Mouse (Mus musculus) ovary, postnatal 36 days (tissue): ENCODE measurements at regions not wholly inside any gene's neighbourhood (a gene's known extent, or its start where the extent isn't known, plus 50 kb on each side); places are given as distances from the start of the nearest gene placed in this dataset.

Experiments used
- DNase-seq: peaks from one replicate; pipeline ENCODE4 v3.0.0; 2022; ENCODE audit warnings: low spot score, mixed read lengths

DNA sequence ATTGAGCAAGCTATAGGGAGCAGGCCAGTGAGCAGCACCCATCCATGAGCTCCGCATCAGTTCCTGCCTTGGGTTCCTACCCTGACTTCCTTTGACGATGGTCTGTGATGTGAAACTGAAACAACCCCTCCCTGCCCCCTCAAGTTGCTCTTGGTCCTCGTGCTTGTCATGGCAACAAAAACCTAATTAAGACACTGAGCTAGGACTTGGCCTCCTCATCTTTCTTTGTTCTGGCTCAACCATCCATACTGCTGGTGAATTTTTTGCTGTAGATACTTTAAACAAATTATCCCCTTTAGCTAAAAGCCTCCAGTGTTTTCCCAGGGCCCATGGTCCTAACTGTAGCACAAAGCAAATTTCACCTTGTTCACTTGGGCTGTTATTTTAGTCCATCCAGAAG lies 129.9 kb upstream of the Peli2 start:
- DNase-seq: no peak

DNA sequence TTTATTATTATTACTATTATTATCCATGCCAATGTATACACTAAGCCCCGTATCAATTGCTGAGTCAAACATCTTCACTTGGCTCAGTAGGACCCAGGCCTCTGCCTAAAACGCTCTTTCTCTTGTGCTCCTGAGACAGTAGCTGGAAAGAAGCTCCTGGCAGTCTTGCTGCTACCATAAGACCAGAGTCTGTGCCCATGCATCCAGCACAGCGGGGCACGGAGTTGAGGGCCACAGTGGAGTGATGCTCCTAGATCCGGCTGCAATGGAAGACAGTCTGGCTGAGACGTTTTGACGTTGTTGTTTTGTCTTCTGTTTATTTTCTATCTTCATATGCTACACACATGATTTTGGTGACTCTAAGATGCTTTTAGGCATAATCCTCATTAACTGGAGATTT lies 129.1 kb upstream of the Peli2 start:
- no peak for DNase-seq

DNA sequence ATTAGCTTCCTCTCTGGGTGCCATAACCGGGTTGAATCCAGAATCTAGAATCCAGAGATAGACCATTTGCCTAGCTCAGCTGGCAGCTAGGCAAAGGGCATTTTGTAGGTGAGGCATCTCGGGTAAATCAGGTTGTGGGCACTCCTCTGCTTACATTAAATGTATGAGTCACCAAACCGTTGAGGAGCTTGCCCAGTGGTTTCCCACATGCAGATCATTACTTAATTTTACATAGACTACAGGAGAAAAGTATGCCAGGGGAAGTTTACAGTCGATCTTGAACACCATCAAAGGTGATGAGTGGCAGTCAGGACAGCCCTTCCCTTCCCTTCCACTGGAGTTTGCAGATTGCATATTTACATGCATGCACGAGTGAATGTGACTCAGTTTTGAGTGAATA lies 128.5 kb upstream of the Peli2 start:
- no peak for DNase-seq

- no peak for DNase-seq
Observed at GRCm38 (mm10) chr14:47992851-47993250, 127.8 kb upstream of the Peli2 start.

GRCm38 (mm10) chr14:47998936-47999335 lies 121.7 kb upstream of the Peli2 start:
- DNase-seq: no peak

DNA sequence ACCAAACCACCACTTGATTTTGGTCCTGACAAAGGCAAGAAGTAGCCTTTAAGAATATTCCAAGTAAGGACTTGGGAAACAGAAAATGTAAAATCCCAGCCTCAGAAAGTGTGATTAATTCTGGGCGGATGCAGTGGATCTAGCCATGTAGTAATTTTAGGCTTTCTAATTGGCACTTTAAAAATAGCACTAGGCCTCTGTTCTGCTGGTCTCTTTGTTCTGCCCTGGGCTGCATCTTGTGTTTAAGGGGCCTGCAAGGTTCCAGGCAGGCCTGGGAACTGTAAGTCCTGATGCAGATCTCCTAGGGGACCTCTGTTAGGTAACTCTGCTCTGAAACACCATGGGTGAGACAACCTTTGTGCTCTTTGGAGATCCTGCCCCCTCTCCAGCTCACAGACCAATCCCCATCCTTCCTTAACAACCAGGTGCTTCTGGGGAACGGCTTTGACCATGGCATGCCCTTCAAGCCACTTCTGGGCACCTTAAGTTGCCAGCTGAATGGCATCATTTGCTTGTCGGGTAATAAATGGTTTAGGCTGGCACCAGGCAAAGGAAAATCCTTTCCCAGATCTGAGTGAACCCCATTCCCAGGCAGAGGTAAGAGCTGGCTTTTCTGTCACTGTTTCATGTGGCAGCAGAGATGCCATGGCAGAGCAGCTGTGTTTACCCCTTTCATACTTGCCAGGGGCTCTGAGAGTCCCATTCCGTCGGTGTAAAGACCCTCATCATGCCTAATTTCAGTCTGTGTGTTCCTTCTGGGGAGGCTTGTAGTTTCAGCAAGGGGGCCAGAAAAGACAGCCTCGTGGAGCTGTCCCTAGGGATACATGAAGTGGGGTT lies 115.3 kb upstream of the Peli2 start:
- no peak for DNase-seq

DNA sequence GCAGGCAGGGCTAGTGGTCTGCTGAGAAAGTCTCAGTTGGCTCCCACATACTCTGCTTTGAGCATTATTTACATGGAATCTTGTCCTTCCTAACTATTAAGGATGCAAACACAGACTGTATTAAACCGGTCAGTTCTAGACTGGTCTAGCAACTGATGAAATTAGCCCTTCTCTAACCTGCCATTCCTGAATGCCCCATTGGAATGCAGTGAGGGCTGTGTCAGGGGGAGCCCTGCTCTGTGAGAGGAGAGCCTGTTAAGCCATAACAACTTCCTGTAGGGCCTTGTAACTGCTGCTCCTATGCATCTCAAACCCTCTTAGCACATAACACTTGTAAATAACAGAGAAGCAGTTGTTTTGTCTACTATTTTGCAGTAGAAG lies 114.7 kb upstream of the Peli2 start:
- no peak for DNase-seq

DNA sequence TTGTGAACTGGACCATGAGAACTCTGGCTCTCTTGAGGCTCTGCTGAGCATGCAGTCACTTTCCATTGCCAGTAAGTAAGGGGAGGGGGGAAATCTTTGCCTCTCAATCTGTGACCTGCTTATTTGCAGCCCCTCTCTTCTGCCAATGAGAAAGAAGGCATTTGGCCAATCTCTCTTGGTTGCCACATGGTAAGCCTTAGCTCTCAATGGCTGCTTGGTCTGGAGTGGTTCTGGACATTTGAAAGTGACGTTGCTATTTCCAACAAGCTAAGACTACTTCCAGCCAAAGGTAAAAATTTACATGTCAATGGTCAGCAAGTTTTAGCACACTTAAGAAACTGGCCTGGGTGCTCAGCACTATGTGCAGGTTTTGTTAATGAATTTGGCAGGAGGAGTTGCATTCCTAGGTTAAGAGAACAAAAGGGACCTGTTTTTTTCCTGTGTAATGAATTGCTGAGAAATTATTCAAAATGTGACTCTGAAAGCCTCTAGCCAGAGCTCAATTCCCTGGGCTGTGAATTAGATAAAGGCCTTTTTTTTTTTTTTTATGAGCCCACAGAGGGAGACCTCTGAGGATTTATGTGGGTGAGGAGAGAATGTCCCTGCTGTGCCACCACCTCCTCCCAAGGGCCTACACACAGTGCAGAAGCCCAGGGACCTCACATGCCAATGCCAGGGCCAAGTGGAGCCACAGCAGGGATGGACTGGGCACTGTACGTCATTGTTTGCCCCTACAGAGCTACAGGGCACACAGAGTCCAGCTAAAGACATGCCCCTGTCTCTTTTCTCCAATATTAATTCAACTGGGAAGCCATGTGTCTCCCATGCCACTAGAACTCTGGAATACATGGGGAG lies 108.0 kb upstream of the Peli2 start:
- DNase-seq: no peak

DNA sequence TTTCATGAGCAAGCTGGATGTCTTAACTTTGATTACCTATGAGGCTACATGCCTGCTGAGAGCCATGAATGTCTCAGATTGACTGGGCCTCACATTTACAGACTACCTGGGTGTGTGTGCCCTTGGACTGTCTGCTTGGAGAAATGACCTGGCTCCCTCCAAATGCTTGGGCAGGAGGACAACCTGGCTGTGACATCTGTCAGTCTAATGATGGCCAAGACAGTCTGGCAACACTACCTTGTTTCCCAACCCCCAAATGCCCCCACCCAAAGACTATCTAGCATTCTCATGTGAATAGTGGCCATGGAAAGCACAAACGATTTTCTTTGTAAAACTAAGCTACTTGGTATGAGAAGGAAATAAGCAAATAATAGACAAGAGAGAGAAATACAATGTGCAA lies 107.2 kb upstream of the Peli2 start:
- DNase-seq: no peak

DNA sequence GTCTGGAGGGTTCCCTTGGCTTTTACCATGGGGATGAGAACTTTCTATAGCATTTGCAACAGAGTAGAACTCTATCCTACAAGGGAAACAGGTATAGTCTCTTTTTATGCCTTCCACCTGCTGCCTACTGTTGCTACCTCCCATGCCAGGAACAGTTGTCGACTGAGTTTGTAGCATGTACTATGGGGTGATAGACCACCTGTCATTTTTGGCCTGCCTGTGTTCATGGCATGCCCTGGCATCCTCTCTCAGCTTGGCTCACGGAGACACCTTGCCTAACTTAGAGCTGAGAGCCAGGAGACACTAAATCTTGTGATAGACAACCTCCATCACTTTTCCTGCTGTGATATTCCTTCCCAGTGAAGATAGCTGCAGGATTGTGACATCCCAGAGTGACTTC lies 105.8 kb upstream of the Peli2 start:
- no peak for DNase-seq

DNA sequence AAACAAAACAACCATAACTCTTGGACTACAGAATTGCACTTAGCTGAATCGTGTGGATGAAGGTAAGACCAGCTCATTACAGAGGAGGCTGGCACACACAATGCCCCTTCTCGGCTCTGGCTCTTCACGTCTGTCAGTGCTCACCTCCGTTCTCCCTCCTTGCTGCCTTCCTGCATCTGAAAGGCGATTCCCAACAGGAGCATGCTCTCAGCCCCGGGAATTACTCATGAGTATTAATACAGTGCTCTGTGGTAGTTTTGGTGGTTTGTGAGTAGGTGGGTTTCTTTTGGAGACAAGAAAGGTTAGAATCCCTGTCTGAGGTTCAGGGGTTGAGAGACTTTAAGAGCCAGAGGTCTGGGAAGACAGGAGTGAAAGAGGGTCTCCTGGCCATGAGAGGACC lies 102.7 kb upstream of the Peli2 start:
- DNase-seq: no peak

DNA sequence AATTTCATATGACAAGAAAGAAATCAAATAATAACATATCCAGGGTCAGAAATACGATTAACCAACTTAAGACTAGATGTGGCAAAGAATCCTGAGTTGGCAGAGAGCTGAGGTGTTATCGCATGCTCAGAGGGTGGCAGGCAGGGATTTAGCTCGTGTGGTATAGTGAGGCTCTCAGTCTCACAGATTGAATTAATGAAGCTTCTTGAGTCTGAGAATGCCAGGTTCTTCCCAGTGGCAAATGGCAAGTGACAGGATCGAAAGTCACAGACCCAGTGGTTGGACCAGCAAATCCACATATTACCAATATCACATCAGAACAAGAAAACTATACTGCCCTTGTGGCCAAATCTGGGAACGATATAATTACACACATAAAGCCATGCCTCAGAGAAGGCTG lies 101.3 kb upstream of the Peli2 start:
- DNase-seq: no peak

GRCm38 (mm10) chr14:48022271-48022670 lies 98.4 kb upstream of the Peli2 start:
- DNase-seq: no peak

- DNase-seq: no peak
Observed at GRCm38 (mm10) chr14:48024051-48024693, 96.5 kb upstream of the Peli2 start.

DNA sequence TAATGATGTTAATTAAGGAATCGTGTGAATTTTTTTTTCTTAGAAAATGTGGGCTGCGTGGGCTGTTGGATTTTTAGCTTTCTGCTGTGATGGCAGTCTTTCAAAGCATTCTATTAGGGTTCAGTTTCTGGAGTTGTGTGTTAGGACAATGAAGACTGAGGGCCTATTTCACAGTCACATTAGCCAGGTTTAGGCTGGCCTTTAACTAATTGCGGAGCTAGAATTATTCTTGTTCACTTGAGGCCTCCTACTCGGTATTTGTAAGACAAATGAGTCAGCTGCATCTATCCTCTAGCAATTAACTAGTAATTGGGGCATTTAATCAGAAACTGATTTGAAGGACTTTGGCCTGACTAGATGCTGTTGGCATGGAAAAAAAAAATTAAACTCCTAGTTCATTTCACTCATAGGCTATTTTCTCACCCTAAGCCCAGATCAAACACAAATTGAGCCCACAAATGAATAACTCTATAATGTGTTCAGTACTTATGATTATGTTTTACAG lies 81.3 kb upstream of the Peli2 start:
- DNase-seq: no peak

GRCm38 (mm10) chr14:48046094-48046493 lies 74.5 kb upstream of the Peli2 start:
- DNase-seq: no peak

GRCm38 (mm10) chr14:48046831-48047230 lies 73.8 kb upstream of the Peli2 start:
- DNase-seq: no peak

DNA sequence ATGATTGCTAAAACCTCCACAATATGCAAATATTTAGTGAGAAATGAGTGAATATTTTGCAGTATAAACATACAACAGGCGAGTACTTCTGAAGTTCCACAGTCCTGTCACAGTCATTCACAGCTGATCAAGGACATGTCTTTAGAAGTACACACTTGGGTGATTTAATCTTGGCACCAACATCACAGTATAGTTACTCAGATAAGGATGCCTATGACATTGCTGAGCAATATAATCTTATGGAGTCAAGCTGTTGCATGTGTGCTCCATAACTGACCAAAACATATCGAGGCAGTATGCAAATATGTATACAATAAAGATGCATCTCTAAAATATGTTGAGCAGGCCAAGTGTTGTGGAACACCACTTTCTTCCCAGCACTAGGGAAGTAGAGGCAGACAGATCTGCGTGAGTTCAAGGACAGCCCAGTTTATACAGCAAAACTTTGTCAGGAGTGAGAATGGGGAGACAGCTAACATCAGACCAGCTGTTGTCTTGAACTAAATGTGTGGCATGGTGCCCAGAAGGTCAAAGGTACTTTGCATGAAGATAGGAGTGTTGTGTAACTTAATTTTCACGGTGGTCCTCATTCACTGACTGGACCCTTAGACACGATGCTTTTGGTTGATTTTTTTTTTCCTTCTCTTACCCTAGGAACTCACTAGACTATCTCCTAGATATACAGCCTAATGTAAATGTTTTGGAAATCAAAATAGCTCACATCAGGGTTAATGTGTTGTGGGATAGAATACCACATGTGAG lies 70.7 kb upstream of the Peli2 start:
- no peak for DNase-seq

DNA sequence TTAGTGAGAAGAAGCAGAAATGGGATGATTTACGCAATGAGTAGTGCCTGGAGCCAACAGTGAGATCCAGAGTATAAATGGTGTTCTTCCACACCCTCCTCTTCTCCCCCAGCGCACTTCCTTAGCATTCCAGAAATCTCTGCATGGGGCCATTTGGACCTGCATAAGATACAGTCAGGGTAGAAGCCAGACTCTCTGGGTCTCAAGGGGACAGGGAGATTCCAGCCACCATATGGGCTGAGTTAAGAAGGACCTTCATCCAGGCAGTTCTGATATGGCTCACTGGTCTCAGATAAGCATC lies 70.2 kb upstream of the Peli2 start:
- DNase-seq: no peak

DNA sequence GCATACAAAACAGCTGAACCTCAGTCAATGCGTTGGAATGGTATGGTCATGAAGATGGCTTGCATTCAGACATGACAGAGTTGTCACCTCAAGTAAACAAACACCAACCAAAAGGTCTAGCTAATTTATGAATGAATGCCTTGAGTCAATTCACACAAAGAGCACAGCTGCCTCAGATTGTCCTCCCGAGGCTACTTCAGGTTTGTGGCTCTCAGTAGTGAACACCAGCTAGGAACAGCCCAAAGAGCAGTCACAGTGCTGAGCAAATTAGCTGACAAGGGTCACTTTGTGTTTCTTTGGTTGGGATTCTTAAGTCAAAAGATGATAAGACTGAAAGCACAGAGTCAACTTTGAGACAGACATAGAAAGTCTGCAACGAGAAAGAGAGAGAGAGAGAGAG lies 68.7 kb upstream of the Peli2 start:
- no peak for DNase-seq

DNA sequence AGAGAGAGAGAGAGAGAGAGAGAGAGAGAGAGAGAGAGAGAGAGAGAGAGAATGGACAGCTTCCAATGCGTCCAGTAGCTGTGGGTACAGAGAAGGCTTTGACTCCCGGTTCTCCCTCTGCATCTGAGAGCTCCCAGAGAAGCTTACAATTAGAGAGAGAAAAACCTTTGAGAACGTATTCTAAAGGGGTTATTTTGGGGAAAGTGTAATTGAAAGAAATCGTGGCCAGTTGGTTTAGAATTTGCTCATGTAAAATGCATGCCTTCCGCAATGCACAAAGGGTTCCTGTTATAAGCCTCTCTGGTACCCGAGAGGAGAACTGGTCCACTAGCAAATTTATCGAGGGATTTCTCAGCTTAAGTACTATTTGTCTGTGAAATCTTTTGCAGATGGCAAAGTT lies 68.2 kb upstream of the Peli2 start:
- DNase-seq: no peak

GRCm38 (mm10) chr14:48053151-48053550 lies 67.5 kb upstream of the Peli2 start:
- no peak for DNase-seq
